Mouse (Mus musculus) embryonic stem cell, embryonic (primary cell): ENCODE data around the gene Bach2.

Experiments
- CTCF ChIA-PET, 4 experiments: fragments of 300-600 bp in 2 of 4; fragments of 350-600 bp in 2 of 4; sonication (Branson Sonifier 250); formaldehyde crosslinking; loops; one replicate each; lab custom pipeline; 2022; ENCODE audit warnings: inconsistent platforms in 2 of 4; lab: Charles Lee
- POLR2A ChIA-PET, 4 experiments: fragments of 300-600 bp in 2 of 4; fragments of 350-600 bp in 2 of 4; sonication (Branson Sonifier 250); formaldehyde crosslinking; loops; one replicate each; lab custom pipeline; 2022; ENCODE audit warnings: antibody characterized with exemption in 4 of 4, inconsistent platforms in 1 of 4; lab: Charles Lee

Gene Bach2

DNA sequence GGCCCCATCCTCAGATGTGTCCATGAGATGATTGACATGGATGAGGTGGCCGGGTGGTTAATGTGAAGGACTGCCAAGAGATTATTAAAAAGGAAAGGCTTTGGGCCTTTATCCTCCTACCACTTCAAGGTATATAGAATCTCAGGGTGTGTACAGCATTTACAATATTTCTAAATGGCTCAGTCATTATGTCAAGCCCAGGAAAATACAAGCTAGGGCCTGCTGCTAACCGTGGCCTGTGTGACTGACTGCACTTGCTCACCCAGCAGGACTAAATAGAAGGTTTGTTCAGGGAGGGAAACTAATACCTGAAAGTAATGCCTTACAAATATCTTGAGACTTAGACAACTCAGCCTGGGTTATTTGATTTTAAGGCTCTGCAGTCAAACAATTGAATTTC lies 283.4 kb downstream of the Bach2 start:
- ChIA-PET CTCF (interaction anchor here in 1 of 4 experiments (1.0 kb wide), 1 partner anchor 41 kb away, joined by 3 read pairs; no protein-coding TSS in a partner anchor), POLR2A (no interaction called here)

DNA sequence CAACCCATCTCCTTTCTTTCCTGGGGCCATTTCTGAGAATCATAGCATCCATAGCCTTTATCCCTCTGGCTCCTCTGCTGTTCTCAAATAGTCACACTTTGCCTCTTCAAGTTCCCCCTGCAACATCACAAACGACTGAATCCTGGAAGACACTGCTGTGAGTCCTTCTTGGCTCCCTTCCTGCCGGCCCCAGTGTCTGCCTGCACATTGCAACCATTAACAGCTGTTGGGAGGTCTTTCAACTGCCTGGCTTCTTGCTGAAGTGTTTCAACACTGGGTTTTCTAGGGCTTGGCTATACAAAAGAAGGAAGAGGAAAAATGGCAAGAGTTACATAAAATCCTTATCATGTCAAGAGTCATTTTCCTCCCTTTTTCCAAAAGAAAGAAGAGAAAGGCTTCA lies 285.7 kb downstream of the Bach2 start:
- POLR2A ChIA-PET = no interaction called here
- CTCF ChIA-PET = no interaction called here

DNA sequence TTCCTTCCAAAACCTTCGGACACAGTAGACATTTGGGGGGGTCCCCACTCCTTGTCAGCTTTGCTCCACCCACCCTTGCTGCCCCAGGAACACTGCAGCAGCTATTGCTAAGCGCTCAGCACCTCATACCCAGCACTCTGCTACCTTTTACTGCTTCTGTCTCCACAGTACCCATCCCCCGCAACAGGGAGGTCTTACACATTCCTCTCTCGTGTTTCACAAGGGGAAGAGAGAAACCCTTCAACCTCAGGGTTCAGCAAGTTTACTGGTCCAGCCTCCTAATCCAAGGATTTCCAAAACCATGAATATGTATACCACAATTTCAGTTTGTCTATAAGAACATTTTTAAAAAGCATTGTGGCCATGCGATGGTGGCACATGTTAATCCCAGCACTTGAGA lies 286.4 kb downstream of the Bach2 start:
- ChIA-PET POLR2A (no interaction called here), CTCF (no interaction called here)

DNA sequence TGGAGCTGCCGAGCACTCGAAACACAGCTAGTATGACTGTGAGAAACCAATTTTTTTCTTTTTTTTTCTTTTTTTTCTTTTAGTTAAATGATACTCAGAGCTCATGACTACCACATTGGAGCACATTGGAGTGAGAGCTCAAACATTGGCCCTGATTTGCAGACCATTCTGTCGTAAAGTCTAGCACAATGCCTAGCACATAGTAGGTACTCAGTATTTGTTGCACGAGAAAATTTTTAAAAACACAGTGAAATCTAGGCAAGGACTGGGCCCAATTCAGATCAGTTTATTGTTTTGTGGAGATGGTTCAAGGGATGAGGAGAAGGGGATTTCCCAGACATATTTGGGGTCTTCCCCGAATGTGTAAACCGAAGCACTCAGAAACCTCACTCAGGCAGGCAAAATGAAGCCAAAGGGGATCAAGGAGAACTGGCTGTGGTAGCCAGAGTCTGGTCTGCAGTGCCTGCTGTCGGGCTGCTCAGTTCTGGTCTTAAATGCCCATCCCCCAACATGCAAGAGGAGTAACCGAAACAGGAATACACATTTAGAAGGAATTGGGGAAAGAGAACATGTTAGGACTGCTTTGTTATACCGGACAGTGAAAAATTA lies 287.7 kb downstream of the Bach2 start:
- ChIA-PET CTCF (interaction anchor here in 2 of 4 experiments (1.0 to 1.3 kb wide), 2 partner anchors 36 to 470 kb away, joined by 3 read pairs; no protein-coding TSS in a partner anchor), POLR2A (interaction anchor here in 1 of 4 experiments (0.9 kb wide), 1 partner anchor 19 kb away, joined by 3 read pairs; no protein-coding TSS in a partner anchor)

DNA sequence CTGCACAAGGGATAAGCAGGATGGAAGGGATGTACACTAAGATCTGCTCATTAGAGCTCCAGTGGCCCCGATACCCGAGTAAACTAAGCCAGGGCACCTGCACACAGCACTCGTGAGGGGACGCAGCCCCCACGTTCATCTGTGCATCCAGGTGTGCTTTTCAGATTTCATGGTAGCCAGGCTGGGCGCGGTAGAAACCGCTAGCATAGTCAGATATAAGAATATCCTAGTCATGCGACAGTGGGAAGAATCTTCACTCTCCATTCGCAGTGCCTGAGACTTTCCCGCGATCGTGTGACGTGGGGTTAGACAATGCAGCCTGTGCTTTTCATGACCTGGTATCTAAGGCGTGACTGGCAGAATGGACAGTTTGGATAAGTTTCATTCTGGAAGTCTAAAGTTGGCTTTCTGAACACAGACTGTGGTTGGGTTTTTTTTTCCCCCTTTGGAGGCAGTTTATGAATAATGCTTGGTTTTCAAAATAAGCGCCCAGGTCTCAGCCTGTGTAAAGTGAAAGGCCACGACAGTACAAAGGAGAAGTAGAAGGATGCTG lies 290.9 kb downstream of the Bach2 start:
- ChIA-PET CTCF (interaction anchor here in 1 of 4 experiments (0.5 kb wide), 1 partner anchor 473 kb away, joined by 3 read pairs; no protein-coding TSS in a partner anchor), POLR2A (interaction anchor here in 1 of 4 experiments (0.5 kb wide), 1 partner anchor 97 kb away, joined by 3 read pairs; no protein-coding TSS in a partner anchor)

DNA sequence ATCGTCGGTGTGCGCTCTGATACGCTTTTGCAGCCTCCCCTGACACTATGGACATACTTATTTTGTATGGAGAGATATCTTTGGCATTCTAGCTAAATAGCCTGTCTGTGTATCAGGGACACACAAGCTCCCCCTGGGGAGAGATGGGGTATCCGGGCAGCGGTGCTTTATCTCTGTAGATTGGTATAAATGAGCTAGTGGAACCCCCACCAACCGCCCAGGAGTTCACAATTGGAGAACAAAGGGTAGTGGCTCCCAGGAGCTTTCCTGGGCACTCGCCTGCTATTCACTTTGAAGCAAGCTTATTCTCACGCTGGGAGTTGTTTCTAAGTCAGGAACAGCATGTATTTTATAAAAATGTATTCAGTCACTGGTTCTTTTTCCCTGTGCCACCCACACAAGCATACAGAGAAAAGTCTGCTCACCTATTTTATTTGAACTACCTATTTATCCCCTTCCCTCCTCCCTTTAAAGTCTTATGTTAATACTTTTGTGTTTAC lies 291.9 kb downstream of the Bach2 start:
- CTCF ChIA-PET = no interaction called here
- POLR2A ChIA-PET = interaction anchor here in 1 of 4 experiments (0.6 kb wide), 1 partner anchor 501 kb away, joined by 5 read pairs; no protein-coding TSS in a partner anchor

DNA sequence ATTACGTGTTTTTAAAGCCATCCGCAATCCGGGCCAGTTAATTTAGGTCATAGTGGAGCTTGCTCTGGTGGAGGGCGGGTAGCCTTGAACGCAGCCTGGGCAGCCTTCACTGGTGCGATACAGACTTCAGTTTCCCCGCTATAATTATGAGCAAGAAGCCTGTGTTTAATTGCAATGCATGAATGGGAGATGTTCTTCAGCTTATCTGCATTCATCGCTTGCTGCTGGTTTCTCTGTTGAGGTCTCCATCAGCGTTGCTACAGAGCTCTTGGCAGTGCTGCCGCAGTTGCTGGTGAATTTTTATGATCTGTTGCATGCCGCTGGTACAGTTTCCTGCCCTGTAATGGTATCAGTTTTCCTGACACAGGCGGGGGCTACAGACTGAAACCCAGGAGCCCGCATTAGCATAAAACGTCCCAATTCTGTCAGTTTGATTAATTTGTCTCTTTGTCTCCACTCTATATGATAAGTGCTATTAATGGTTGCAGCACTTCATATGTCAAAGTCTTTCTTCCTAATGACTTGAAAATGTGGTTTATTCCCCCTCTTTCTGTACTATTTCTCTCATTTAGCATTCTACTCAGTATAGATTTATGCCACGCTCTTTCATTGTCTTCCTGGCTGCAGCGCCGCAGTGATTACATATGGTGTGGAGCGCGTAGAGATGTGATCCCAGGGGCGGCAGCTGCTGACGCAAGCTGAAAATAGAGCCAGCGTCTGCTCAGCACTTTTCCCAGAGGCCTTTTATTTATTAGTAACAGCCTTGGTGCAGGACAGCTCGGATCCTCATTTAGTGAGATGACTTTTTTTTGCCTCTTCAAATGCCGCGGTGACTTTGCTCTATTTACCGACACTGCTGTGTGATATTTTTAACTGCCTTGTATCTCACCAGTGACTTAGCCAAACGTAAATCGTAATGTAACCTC lies 292.6 kb downstream of the Bach2 start:
- ChIA-PET CTCF (no interaction called here), POLR2A (no interaction called here)

DNA sequence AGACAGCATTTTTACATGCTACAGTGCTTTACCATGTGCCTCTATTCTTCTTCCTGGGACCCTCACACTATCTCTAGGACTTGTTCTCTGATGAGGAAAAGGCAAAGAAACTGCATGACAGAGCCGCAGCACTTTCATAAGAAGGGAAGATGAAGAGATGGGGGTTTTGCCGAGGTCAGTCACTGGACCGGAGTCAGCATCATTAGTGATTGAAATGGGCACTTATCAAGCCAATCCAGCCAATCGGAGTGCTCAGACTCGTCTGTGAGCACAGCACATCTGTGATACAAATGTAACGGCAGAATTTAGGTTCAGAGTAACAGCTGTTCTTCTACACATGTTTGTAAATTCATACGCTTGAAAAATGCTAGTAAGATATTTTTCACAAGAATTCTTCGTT lies 293.5 kb downstream of the Bach2 start:
- POLR2A ChIA-PET = interaction anchor here in 2 of 4 experiments (0.6 to 0.7 kb wide), 2 partner anchors 15 to 54 kb away, joined by 3 read pairs; no protein-coding TSS in a partner anchor
- CTCF ChIA-PET = no interaction called here

DNA sequence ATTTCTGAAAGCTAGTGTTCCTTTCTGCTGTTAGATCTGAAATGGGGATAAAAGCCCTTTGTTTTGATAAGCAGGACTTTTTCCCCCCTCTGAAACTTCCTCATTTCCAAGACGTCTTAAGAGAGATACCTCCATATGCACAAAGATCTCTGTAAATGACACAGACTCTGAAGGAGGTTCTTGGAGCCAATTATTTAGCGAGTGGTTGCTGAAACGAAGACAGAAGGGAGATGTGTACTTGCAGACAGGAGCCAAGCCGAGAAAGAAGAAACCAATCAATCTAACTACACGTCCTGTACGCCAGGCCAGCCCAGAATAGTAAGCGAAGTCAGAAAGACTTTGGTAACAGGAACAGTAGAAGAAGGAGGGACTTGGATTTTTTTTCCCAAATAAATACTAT lies 295.1 kb downstream of the Bach2 start:
- POLR2A ChIA-PET = no interaction called here
- CTCF ChIA-PET = interaction anchor here in 1 of 4 experiments (0.6 kb wide), 1 partner anchor 744 kb away, joined by 3 read pairs; no protein-coding TSS in a partner anchor

DNA sequence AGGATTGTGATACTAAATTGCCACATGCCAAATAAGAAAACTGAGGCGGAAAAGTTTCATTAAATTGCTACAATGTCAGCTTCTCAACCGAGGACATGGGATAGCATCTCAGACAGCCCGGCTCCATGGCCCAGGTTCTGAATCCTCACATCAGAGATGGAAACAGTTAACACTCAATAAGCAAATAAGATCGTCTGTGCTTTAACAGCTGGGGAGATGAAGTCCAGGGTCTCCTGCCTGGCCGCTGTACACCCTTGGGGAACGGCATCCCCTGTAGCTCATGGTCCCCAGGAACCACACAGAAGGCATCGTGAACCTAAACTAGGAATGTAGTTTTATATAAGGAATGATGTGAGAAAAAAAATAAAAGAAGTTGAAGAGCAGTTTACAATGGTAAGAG lies 297.0 kb downstream of the Bach2 start:
- ChIA-PET POLR2A (no interaction called here), CTCF (interaction anchor here in 2 of 4 experiments (0.6 to 0.7 kb wide), 2 partner anchors 339 to 404 kb away, joined by 3 to 5 read pairs; no protein-coding TSS in a partner anchor)

DNA sequence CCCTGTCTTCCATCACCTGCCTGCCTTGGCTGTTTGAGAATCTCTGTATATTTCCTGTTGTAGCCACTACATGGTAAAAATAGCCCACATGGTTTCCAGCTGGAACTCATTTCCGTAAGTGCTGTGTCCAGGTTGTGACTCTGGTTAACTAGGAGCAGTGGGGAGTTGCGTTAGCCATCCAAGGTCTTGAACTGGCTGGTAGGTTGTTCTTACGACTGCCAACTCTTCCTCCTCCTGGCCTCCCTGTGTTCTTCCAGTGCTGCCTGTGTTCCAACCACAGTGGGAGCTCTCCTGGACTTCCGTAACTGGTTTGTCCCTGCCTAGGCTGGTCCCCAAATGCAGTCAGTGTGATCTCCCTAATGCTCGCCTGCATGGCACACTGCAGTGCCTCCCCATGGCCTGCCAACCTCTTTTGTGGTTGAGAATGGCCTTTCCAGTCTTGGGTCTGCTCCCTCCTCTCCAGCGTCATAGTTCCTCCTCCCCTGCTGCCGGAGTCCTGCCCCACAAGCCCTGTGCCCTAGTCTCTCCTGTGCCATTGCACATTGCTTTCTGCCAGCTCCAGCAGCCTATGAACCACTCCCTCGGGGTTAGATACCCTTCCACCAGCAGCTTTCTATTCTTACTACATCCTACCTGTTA lies 298.4 kb downstream of the Bach2 start:
- ChIA-PET CTCF (interaction anchor here in 3 of 4 experiments (0.6 to 2.2 kb wide), 8 partner anchors 25 to 480 kb away, joined by 3 to 9 read pairs (median 4); no protein-coding TSS in a partner anchor), POLR2A (interaction anchor here in 1 of 4 experiments (1.3 kb wide), 1 partner anchor 24 kb away, joined by 5 read pairs; no protein-coding TSS in a partner anchor)

DNA sequence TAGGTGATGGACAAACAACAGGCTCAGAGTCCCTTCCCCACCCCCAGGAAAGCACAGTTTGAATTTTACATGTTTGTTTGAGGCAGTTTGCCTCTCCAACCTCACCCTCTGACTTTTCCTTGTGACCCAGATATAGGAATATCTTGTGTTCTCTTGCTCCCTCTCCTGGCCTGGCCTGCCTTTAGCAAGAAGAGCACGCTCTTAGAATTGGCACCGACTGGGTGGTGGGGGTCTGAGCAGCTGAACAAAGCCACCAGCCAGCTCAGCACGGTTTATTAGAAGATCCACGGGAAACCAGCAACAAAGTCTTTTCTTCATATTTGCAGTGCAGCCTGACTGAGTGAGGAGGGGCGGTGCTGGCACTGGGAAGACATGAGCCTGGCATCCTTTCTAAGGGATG lies 299.5 kb downstream of the Bach2 start:
- POLR2A ChIA-PET = interaction anchor here in 1 of 4 experiments (0.6 kb wide), 1 partner anchor 173 kb away, joined by 3 read pairs; no protein-coding TSS in a partner anchor
- CTCF ChIA-PET = interaction anchor here (0.5 to 2.2 kb wide), 14 partner anchors 14 to 700 kb away, joined by 3 to 12 read pairs (median 3); no protein-coding TSS in a partner anchor

DNA sequence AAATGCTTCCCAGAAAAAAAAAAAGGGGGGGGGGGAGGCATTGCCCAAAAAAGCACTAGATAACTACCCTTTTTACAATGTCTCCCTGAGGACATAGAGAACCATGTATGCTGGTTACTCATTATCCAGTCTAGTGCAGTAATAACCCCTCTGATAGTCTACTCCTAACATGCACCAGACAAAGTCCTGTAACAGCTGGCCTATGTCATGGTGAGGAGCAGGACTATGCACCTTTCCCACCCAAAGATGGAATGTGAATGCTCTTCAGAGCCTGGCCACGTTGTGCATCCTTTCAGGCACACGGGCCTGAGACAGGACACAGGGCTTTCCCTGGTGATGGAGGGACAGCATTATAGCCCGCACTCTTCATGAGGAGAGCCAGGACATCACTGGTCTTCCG lies 299.9 kb downstream of the Bach2 start:
- ChIA-PET CTCF (interaction anchor here (0.6 to 2.2 kb wide), 12 partner anchors 15 to 700 kb away, joined by 3 to 12 read pairs (median 4); no protein-coding TSS in a partner anchor), POLR2A (interaction anchor here in 1 of 4 experiments (0.6 kb wide), 1 partner anchor 173 kb away, joined by 3 read pairs; no protein-coding TSS in a partner anchor)

DNA sequence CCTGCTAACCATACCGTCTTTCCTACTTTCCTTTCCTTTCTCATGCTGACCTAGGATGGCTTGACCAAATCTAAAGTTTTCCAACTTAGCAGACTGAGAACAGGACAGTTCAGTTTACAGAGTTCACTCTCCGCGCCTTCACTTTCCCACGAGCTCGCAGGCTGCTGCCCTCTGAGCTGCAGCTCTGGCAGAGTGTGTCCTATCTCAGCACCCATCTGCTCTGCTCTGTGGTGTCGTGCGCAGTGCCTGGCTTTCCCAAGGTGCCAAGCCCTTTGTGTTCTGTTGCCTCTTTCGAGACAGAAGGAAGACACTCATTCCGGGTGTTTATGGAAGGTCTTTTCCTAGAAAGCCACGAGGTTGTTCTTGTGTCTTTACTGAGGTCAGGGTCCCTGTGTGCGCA lies 300.4 kb downstream of the Bach2 start:
- ChIA-PET CTCF (interaction anchor here in 2 of 4 experiments (0.6 to 1.3 kb wide), 4 partner anchors 15 to 701 kb away, joined by 3 to 5 read pairs (median 4); no protein-coding TSS in a partner anchor), POLR2A (no interaction called here)

DNA sequence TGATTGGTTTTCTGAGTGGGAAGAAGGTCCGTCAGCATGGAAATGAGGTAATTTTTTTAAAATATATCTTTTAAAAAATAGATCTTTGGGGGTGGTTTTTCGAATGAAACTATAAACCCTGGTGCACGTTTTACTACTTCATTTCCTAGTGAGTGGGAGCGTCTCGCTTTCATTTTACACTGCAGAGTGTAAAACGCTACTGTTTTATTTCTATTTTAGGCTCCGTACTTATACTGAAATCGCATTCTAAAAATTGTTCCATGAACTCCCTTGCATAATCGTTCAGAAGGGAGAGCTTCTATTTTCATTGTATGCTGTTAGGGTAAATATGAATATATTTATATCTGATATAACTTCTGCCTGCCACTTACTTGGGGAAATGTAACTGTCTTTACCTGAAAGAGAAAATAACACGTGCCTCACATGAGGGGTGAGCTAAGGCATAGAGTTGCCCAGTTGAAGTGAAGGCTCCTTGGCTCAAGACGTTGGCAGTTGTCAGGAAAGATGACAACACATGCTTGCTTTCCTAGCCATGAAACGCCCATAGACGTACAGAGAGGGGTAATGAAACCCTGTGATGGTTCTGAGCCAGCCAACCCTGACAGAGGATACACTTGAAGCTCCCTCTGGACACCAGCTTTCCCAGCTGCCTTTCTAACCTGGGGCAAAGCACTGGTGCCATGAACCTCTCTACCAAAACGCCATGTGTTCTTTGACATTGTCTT lies 306.4 kb downstream of the Bach2 start:
- ChIA-PET POLR2A (interaction anchor here in 1 of 4 experiments (1.0 to 1.1 kb wide), 2 partner anchors 19 to 226 kb away, joined by 3 read pairs; no protein-coding TSS in a partner anchor), CTCF (interaction anchor here in 1 of 4 experiments (0.5 kb wide), 2 partner anchors 16 to 26 kb away, joined by 4 to 6 read pairs; no protein-coding TSS in a partner anchor)

DNA sequence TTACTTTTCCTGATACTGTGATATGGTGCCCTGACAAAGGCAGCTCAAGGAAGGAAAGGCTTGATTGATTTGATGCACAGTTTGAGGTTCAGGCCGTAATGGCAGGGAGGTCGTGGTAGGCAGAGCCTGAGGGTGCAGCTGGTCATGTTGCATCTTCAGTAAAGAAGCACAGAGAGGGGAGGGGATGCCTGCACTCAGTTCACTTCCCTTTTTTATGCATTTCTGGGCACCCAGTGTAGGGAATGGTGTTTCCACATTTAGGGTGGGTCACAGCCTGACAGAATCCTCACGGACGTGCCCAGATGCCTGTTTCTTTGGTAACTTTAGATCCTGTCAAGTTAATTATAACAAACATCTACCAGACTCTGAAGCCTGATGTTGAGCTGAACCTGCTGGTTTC lies 306.9 kb downstream of the Bach2 start:
- ChIA-PET CTCF (interaction anchor here in 1 of 4 experiments (0.5 kb wide), 1 partner anchor 15 kb away, joined by 6 read pairs; no protein-coding TSS in a partner anchor), POLR2A (interaction anchor here in 1 of 4 experiments (1.0 to 1.1 kb wide), 2 partner anchors 19 to 226 kb away, joined by 3 read pairs; no protein-coding TSS in a partner anchor)

DNA sequence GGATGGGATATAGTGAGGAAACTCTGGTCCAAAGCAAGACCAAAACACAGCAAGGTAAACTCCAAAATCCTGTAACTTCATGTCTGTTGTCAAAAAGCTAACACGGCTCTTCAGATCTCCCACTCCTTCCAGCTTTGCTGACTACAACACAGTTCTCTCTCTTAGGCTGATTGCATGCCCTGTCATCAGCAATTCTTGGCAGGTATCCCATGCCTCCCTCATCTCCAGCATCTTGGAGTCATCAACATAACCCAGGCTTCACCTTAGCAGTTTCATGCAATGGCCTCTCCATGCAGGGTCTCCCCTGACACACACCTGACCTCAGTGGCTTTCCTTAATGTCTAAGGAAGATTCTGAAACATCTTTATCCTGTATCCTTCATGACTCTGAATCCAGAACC lies 310.5 kb downstream of the Bach2 start:
- POLR2A ChIA-PET = interaction anchor here in 1 of 4 experiments (2.0 kb wide), 1 partner anchor 13 kb away, joined by 5 read pairs; no protein-coding TSS in a partner anchor
- CTCF ChIA-PET = no interaction called here
